Mouse (Mus musculus) right cerebral cortex, postnatal 25 days (tissue): ENCODE results near the gene Ror1.

ENCODE experiments used
- DNase-seq: peaks from one replicate; pipeline ENCODE4 v3.0.0; 2022

Gene Ror1

DNA sequence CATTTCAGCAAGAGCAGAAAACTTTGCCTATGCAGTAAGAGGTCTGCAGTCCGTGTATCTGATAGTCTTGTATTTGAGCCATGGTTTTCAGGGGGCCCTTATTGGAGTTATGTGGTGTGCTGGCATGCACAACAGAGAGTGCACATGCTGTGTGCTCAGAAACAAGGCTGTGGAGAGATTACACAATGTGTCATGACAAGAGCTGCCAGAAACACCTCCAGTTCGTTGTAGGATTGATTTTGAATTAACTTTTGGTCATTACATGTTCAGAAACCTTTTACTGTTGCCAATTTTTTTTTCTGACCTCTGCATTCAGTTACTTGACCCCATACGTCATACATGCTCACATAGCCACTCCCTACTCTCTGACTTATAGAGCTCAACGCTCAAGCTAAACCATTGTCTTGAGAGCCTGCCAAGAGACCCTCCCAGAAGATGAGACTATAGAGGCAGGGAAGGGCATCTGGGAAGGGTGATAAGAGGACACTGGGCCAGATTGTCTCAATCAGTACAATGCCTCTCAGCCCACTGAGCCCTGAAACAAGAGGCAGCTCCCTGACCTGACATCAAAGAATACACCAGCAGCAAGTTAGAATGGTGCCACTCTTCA is 232.9 kb downstream of the Ror1 start:
- no peak for DNase-seq

DNA sequence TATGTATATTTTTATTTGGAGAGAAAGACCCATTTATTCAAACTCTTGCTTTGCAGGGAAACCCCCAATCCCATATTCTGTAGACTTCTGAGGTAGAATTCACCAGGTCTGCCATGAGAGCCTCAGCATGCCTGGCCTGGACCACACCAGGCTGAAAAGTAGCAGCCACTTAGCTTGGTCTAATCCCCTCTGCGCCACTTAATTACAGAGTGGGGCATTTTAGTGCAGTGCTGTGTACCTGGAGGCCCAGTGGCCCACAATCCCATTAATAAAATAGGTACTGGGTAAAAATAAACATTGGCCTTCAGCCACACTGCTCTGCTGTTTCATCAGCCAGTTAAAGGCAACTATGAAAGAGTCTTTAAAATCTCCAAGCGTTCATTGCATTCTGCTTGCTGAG is 239.6 kb downstream of the Ror1 start:
- DNase-seq, result no peak

DNA sequence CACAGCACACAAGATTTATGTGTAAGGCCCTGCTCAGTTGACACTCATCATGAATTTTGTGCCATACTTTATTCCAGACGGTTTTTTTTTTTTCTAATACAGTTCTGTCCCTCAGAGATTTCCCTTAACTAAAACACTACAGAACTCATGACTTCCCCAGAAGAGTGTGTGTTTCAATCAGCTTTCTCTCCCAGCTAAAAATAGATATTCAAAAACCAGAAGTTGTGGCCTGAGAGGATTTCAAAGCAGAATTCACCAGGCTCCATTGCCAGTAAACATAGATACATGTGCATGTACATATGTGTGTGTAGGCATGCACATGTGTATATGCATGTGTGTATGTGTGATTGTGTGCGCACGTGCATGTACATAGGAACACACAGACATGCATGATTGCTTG is 252.2 kb downstream of the Ror1 start:
- no peak for DNase-seq

DNA sequence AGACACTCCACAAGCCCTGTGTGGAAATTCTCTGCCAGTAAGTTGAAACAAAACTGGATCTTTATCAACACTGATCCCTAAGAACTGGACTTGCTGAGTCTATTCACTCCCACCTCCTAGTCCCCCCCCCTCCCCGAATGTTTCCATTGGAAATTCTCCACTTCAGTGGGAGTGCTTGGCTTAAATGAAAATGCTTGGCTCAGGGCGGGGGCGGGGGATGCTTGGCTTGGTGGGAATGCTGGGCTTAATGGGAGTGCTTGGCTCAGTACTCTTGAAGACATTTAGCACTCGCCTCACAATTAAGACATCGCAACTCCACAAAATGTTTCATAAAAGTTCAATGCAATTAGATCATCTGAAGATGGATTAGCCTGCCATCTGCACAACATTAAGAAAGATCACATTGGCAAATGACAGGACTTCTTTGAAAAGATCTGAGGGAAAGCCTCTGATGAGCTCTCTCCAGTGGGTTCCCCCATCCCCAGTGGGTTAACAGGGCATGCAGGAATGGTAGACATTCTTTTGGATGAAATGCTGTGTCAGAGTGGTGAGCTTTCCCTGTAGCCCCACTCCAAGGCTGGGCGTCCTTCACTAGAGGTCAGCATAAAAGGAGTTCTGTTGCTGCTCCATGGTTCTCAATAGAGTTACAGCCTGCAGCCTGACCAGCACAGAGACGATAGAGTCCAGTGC is 254.7 kb downstream of the Ror1 start:
- no peak for DNase-seq

DNA sequence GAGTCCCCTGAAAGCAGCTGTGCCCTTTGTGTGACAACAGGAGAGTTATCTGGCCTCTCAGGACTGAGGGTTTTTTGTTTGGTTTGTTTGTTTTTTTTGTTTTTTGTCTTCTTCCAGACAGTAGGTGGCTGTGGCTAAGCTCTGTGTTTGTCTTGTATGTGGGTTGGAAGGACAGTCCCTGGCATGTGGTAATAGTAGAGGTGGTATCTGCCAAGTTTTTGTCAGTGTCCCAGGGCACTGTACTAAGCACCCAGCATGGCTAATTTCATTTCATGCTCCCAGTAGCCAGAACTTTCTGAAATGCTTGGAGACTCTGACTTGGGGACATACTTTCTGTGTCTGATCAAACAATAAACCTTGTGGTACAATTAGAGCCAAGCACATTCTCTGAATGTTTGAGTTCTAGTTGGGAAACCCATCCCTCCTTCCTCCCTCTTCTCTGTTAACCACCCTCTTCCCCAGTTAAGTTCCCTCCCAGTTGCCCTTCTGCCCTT is 256.3 kb downstream of the Ror1 start:
- DNase-seq, result no peak

DNA sequence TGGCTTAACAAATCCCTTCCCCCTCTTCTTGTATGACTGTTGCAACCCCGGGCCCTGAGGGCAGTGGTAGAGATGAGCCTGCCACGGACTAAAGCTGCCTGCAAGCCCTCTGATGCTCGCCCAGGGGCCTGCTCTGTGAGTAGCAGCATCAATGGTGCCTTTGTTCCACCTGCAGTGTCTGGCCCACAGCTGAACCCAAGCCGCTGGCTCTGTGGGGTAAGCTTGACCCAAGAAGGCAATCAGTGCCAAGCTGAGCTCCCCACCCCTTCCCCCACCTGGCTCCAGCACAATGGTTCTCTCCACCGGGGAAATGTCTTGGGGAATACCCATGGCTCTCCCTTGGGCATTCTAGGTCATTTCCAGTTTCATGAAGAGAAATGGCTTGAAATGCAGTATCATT is 260.0 kb downstream of the Ror1 start:
- no peak for DNase-seq

DNA sequence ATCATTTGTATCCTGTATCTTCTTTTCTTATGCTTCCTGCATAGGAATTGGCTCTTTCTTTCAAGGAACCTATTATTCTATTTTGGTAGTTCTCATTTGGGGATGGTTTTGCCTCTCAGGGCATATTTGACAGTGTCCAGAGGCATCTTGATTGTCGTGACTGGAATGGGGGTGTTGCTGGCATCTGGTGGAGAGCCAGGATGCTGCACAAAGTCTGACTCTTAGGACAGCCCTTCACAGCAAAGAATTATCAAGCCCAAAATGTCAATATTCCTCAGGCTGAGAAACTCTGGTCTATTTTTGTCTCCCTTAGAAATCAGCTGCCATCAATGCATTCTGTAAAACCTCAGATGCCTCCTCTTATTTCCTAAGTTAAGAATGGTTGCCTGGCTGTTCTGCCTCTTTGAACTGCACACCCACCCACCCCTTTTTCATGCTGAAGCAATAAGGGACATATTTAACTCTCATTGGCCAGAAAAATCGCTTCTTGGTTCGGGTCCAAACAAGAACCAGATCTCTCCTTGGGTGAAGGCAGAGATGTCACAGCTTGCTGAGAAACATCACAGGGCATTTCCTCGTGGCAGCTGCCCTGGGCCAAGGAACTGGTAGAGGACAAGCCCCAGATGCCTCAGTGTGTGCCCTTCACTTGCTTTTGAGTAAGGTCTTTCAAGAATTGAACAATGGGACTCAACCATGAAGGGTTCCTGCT is 262.4 kb downstream of the Ror1 start:
- DNase-seq, result no peak

DNA sequence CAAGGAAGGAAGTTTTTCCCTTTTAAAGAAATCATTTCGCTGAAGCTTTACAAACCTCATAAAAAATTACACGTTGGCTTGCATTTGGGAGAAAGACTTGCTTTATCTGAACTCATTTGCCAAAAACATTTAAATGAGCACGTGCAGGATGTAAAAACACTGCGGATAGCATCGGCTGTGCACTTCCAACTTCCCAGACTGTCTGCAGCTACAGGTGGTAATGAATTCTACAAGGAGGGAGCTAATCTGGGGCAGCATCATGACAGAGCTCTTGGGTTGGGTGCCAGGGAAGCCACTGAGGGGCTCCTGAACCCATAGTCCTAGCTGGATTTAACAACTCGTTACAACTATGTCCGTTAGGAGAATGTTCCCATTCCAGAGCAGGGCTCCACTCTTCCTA is 268.1 kb downstream of the Ror1 start:
- no peak for DNase-seq

DNA sequence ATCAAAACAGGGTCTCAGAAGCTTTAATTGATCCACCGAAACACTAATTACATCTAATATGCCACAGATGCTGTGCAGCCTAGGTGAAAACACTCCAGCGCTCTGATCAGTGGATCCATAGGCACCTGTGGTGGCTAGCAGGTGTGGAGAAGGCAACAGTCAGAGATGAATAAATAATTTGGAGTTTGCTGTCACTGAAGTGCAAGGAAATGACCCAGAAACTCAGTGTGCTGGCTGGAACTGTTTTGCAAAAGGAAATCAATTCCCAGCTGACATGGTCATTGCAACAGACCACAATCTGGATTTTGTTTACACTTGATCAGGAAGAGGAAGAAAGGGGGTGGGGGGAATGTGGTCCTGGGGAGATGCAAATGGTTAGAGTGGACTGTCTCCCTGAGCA is 273.1 kb downstream of the Ror1 start:
- DNase-seq, result no peak

DNA sequence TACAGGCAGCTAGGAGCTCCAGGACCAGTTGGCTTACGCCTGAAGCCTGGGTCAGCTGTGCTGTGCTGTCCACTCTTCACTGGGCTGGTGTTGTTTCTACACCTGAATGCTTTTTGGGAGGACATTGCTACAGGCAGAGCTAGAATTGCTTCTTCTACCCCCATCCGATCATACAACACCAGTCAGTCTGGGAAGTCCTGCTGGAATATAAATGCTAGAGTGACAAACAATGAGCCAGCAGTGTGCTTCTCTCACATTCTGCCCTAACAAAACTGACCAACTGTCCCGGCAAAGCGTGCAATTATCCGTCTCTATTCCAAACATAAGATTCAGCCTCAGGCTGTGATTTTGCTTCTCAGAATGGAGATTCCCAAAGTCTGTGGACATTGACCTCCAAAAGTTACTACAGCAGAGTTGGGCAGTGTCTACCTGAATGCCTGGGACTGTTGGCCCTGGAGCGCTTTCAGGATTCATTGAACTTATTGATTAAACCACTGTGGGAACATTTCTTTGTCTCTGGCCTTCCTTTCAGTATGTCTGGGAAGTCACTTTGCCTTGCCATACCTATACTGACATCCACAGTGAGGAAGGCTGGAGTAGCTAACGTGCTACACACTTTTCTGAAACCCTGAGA is 274.1 kb downstream of the Ror1 start:
- no peak for DNase-seq

DNA sequence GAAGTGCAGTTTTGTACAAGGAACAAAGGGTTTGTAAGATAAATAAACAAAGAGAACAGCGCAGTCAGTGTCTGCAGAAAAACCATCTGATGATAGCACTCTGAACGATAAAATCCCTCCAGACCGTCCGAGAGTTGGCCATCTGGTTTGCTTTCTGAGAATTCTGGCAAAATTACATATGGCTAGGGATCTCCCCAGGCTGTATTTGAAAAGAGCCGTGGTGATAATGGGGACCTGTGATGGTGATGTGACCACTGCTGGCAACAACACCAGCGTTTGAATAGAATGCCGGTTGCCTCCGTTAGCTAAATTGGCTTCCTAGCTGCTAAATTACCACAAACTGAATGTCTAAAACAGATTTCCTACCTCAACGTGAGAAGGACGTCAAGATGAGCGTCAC is 277.2 kb downstream of the Ror1 start:
- no peak for DNase-seq

DNA sequence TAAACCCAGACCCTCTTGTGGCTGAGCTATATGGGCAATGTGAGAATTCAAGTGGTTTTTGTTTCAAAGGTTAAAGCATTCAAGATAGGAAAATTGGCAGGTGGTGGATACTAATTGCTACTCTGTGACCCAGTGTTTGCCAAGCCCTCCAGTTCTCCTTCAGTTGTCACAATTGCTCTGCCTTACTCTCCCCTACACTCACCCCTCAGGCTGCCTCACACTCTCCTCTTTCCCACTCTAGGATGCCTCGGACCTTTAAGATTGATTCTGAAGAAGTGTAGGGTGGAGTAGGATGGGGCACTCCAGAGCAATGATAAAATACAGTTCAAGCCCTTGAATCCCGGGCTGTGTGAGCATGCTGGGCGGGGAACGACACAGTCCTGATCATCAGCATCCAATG is 278.2 kb downstream of the Ror1 start:
- no peak for DNase-seq

DNA sequence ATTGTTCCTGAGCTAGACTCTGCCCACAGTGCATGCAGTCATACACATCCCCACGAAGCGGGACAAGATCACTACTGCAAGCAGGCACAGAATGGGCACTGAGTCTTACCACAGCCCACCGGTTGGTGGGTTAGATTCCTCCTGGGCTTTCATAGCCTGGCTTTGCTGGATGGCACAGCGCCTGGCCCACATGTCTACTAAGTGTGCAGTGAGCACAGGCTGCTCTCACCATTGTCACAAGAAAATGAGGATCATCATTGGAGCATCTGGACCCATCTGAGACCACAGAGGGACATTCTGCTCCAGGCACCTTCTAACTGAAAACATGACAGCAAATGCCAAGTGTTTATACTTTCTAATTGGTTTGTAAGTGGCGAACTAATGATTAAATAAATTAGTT is 279.7 kb downstream of the Ror1 start:
- no peak for DNase-seq

DNA sequence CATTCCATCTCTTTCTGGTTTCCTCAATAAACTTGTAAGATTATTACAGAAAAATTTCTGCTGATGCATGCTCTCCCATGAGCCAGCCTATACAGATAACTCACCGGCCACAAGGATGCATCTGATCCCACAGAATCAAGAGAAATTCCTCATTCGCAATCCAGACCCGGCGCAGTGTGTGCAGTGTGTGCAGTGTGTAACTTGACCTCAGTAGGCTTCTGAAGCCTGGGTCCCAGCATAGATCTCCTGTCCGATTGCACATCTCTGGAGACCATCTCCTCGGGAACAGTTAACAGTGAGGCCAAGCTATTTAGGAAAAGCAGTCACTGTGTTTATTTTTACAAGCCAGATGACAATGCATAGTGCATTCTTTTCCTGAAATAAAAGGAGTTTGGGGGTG is 280.6 kb downstream of the Ror1 start:
- DNase-seq, result no peak

DNA sequence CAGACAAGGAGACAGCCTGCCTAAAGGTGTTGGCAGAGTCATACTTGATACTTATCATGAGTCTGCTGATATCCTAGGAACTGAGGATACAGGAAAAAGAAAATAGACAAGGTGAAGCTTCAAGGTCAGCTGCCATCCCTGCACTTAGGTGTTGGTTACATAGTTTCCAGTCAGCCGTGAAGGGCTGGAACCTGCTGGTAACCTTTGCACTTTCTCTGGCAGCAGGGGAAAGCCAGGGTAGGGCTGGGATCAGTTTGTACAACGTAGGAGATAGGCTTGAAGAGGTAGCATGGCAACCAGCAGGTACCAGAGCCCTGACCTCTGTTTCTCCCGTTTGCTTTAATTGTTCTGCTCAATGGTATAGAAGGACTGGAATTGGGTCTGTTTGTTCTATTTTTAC is 281.6 kb downstream of the Ror1 start:
- no peak for DNase-seq

DNA sequence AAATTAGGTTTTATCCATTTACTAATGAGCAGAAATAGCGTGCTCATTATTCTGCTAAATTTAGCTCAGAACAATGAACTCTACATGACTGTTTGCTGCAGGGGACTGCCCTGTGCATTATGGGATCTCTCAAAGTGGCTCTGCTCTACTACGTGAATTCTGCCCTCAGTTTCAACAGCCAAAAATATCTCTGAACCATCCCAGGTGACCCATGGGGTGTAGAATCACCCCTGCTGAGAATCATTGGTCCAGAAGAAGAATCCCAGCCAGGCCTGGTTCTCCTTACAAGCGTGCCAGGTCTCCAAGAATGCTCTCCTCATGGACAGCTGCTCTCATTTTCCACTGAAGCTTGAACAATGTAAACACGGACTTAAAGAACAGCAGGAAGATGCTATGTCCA is 282.4 kb downstream of the Ror1 start:
- DNase-seq, result no peak

DNA sequence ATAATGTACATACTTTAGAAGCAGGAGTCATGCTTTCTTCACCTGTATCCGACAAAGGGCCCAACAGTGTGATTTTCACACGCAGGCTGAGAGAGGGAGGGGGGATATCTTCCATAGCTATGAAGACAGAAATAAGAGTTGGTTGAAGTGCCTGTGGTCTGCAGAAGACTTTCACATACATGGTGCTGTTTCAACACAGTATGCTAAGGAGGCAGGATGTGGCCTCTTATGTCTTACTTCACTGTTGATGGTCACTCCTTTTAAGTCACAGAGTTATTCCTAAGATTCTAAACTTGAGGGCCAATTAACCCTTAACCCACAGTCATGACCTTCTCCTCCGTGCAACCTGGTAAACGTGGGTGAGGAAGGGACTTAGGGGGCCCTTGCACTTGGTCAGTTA is 286.2 kb downstream of the Ror1 start:
- DNase-seq, result no peak

DNA sequence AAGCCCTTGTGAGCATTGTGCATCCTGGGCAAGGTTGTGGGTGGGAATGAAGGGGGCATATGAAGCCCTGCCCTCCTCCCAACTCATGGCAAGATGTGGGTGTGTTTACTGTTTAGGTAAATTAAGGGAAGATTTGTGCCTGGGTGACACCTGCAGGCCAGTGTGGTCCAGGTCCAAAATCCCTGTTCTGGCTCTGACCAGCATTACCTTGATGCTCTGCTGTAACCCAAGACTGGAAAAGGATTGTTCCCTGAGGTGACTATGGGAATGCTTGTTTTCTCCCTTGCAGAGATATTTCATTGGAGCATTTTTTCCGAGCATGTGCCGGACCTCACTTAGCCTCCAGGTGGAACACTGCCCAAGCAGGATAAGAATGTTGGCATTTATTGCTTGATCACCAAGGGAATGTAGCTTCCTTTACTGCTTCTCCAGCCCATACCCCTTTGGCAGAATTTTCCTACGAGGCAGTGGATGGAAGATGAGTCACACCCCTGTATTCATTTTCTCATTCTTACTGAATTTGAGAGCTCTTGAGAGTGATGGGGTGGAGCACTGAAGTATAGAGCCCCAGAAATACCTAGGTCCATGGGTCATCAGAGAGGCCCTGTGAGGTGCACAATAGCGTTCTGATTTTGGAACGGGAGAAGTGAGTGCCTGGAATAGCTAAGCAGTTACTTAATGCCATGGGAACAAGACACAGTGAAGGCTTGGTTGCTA is 290.8 kb downstream of the Ror1 start:
- no peak for DNase-seq

DNA sequence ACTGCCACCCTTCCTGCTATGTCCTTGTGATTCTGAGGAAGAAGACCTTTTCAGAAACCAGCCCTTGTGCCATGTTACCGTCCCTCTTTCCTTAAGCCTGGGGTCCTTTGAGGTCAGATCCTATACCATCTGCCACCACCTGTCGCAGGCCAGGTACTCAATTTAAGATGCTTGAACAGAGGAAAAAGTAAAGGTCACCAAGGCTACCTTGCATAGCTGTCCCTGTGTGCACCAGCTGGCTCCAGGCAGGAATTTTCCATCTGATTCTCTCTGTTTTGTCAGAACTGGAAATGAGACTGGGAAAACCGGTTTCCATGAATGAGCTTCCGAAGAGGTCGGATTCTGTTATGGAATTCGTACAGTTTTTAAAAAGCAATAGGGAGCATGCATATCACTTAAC is 294.8 kb downstream of the Ror1 start:
- no peak for DNase-seq

DNA sequence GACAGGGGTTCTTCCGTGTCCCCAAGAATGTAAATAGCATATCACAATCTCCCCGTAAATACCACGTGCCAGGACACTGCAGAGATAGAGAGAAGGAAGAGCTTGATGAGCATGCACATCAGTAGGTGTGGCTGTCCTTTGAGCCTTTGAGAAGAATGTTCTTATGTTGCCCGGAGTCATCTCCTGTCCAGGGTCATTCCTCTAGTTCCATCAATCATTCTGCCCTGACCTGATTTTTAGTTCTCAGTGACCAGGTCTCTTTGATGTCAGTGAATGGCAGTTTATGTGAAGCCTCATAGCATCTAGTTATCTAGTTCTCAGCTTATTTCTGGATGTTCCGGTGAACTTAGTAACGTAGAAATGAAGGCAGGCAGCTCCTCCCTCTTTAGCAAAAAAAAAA is 295.4 kb downstream of the Ror1 start:
- DNase-seq, result no peak

DNA sequence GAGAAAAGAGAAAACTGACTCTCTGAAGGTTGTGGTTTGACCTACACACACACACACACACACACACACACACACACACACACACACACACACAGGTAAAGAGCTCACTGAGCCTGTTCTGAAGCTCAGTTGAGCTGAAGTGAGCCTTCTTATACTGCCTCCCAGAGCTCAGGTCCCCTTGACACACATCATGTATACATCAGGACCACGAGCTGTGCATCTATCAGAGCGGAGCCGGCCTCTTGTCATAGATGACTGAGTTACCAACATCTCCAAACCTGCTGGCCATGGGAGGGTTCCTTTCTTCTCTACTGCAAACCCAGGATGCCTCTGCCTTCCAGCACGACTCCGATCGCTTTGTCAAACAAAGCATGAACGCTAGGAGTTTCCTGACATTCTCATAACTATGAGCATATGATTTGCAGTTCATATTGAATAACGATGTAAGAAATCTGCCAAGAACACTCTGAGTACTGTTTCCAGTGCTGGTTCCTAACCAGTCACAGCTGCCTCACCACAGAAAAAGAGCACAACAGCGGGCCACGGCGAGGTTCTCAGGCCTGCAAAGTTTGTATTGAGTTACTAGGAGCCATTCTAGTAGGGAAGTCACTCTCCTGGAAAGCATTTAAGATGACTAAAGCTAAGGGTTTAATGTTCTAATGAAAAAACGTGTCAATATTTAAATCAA is 297.9 kb downstream of the Ror1 start:
- no peak for DNase-seq

DNA sequence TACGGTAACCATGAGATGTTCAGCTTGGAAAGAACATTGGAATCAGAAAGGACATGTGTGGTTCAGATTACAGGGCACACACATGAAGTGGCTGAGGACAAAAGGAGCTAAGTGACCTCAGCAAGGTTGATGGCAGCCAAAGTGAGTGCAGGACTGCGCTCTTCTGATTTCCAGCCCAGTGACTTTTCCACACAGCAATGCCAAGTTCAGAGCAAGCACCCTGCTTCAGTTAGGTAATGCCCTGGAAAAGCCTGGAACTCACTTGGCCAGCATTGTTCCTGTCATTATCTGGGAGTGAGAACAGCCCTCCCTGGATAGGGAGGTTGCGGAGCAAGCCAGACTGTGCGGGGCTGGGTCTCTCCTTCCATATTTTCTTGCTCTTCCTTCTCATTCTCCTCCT is 299.8 kb downstream of the Ror1 start:
- DNase-seq, result no peak

DNA sequence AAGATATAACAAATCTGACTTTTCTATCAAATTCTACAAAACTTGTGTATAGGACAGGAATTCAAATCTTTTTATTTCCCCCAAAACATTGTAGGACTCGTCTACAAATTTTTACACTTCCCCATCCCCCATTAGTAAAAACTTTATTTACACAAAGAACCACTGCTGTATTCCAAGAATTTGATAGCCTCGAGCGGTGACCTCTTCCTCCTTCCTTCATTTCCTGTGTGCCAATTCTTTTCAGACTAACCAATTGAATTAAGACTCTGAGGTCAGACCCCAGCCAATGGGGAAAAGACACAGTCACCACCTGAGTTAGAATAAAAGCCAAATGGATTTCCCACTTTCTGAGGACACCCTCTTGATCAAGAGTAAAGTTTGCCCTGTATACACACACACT is 302.5 kb downstream of the Ror1 start:
- no peak for DNase-seq
